Mouse (Mus musculus): Measurements from ENCODE around the gene Glis1. TPM values are rescaled to one million over a fixed set of nuclear protein-coding genes. Genes with fewer than 3 reads are reported as not detected.

Gene Glis1
- polyA plus RNA-seq, 1 experiment from 2014 or later = 1.7 TPM

GRCm38 (mm10) chr4:107435238-107435946 is 1.0 kb downstream of the Glis1 start:
- peak; percentile 36; the same call in 1 of the 2 replicates for ATAC-seq (ENCODE audit: low FRiP score)
- Histone ChIP-seq H3K9ac (peak overlapping the region; percentile 79), H3K4me3 (peak overlapping the region; percentile 67), H3K4me2 (peak overlapping the region; percentile 92), H3K36me3 (no peaks in the 10 kb centered on the region), H3K9me3 (no peaks in the 10 kb centered on the region), H3K4me1 (replicated peaks) (peaks cover 21% of the 10 kb centered on the region), H3K27me3 (peaks cover 77% of the 10 kb centered on the region), H3K27ac (no peak overlapping the region)
- under 1% methylated on average over 44 of the region's 47 CpGs for WGBS

GRCm38 (mm10) chr4:107436476-107436875 is 2.1 kb downstream of the Glis1 start:
- Histone ChIP-seq H3K27ac (no peak overlapping the region), H3K9me3 (no peaks in the 10 kb centered on the region), H3K27me3 (peaks cover 88% of the 10 kb centered on the region), H3K4me1 (replicated peaks) (peaks cover 25% of the 10 kb centered on the region), H3K4me2 (no peak overlapping the region), H3K36me3 (no peaks in the 10 kb centered on the region), H3K4me3 (no peak overlapping the region), H3K9ac (no peak overlapping the region)
- WGBS = 88% methylated on average over 7 of the region's 7 CpGs
- no peak for ATAC-seq (ENCODE audit: low FRiP score)

- no peaks in the 10 kb centered on the region for H3K36me3 ChIP-seq
- H3K9ac ChIP-seq = no peak overlapping the region
- ATAC-seq (ENCODE audit: low FRiP score) = no peak
- H3K4me1 ChIP-seq (replicated peaks) = peaks cover 31% of the 10 kb centered on the region
- H3K4me3 ChIP-seq = no peak overlapping the region
- no peak overlapping the region for H3K4me2 ChIP-seq
- no peaks in the 10 kb centered on the region for H3K9me3 ChIP-seq
- WGBS = 90% methylated on average over 8 of the region's 8 CpGs
- peaks cover 85% of the 10 kb centered on the region for H3K27me3 ChIP-seq
- H3K27ac ChIP-seq = no peak overlapping the region
Observed at GRCm38 (mm10) chr4:107438741-107439140, 4.3 kb downstream of the Glis1 start.

- no peak overlapping the region for H3K9ac ChIP-seq
- WGBS = 25% methylated on average over 13 of the region's 13 CpGs
- peaks cover 18% of the 10 kb centered on the region for H3K4me1 ChIP-seq (replicated peaks)
- ATAC-seq (ENCODE audit: low FRiP score) = no peak
- H3K4me2 ChIP-seq = peak overlapping the region; percentile 18; the same call in 1 of the 2 replicates
- H3K4me3 ChIP-seq = no peak overlapping the region
- H3K9me3 ChIP-seq = no peaks in the 10 kb centered on the region
- H3K27me3 ChIP-seq = peaks cover 82% of the 10 kb centered on the region
- no peaks in the 10 kb centered on the region for H3K36me3 ChIP-seq
- H3K27ac ChIP-seq = no peak overlapping the region
Observed at GRCm38 (mm10) chr4:107440306-107440705, 5.9 kb downstream of the Glis1 start.

GRCm38 (mm10) chr4:107442288-107442687 is 7.9 kb downstream of the Glis1 start:
- H3K27me3 ChIP-seq = peaks cover 63% of the 10 kb centered on the region
- H3K4me3 ChIP-seq = no peak overlapping the region
- no peak overlapping the region for H3K27ac ChIP-seq
- no peak overlapping the region for H3K9ac ChIP-seq
- no peaks in the 10 kb centered on the region for H3K9me3 ChIP-seq
- WGBS = 76% methylated on average over 11 of the region's 11 CpGs
- no peak overlapping the region for H3K4me2 ChIP-seq
- peaks cover 12% of the 10 kb centered on the region; the same call in 1 of the 2 replicates for H3K4me1 ChIP-seq (replicated peaks)
- no peak for ATAC-seq (ENCODE audit: low FRiP score)
- no peaks in the 10 kb centered on the region for H3K36me3 ChIP-seq

GRCm38 (mm10) chr4:107442891-107443483 is 8.6 kb downstream of the Glis1 start:
- H3K27me3 ChIP-seq = peaks cover 56% of the 10 kb centered on the region
- no peak for ATAC-seq (ENCODE audit: low FRiP score)
- no peak overlapping the region for H3K9ac ChIP-seq
- H3K27ac ChIP-seq = no peak overlapping the region
- peaks cover 12% of the 10 kb centered on the region; the same call in 1 of the 2 replicates for H3K4me1 ChIP-seq (replicated peaks)
- 37% methylated on average over 16 of the region's 16 CpGs for WGBS
- no peaks in the 10 kb centered on the region for H3K36me3 ChIP-seq
- no peaks in the 10 kb centered on the region for H3K9me3 ChIP-seq
- no peak overlapping the region for H3K4me3 ChIP-seq
- no peak overlapping the region for H3K4me2 ChIP-seq

GRCm38 (mm10) chr4:107443621-107444020 is 9.2 kb downstream of the Glis1 start:
- Histone ChIP-seq H3K27me3 (peaks cover 50% of the 10 kb centered on the region), H3K9me3 (no peaks in the 10 kb centered on the region), H3K4me1 (replicated peaks) (peaks cover 12% of the 10 kb centered on the region; the same call in 1 of the 2 replicates), H3K36me3 (no peaks in the 10 kb centered on the region), H3K27ac (no peak overlapping the region), H3K9ac (no peak overlapping the region), H3K4me2 (no peak overlapping the region), H3K4me3 (no peak overlapping the region)
- ATAC-seq (ENCODE audit: low FRiP score) = no peak
- 52% methylated on average over 11 of the region's 11 CpGs for WGBS

GRCm38 (mm10) chr4:107448481-107448880 is 14.1 kb downstream of the Glis1 start:
- Histone ChIP-seq H3K36me3 (no peaks in the 10 kb centered on the region), H3K27me3 (peaks cover 14% of the 10 kb centered on the region), H3K27ac (no peak overlapping the region), H3K4me3 (no peak overlapping the region), H3K9me3 (no peaks in the 10 kb centered on the region), H3K9ac (no peak overlapping the region), H3K4me2 (no peak overlapping the region), H3K4me1 (replicated peaks) (peaks cover 8% of the 10 kb centered on the region; the same call in 1 of the 2 replicates)
- no peak for ATAC-seq (ENCODE audit: low FRiP score)
- WGBS = 93% methylated on average over 6 of the region's 6 CpGs

- Histone ChIP-seq H3K4me2 (no peak overlapping the region), H3K27me3 (0 out of 2 replicates have a peak, but pooled peaks cover 6% of the 10 kb centered on the region), H3K4me1 (replicated peaks) (peaks cover 8% of the 10 kb centered on the region; the same call in 1 of the 2 replicates), H3K4me3 (no peak overlapping the region), H3K27ac (no peak overlapping the region), H3K9me3 (no peaks in the 10 kb centered on the region), H3K36me3 (no peaks in the 10 kb centered on the region), H3K9ac (no peak overlapping the region)
- ATAC-seq (ENCODE audit: low FRiP score) = no peak
- WGBS = 93% methylated on average over 13 of the region's 13 CpGs
Observed at GRCm38 (mm10) chr4:107449519-107449918, 15.1 kb downstream of the Glis1 start.

GRCm38 (mm10) chr4:107452266-107453015 is 18.1 kb downstream of the Glis1 start:
- Histone ChIP-seq H3K9ac (no peak overlapping the region), H3K9me3 (no peaks in the 10 kb centered on the region), H3K36me3 (no peaks in the 10 kb centered on the region), H3K4me1 (replicated peaks) (peaks cover 8% of the 10 kb centered on the region; the same call in 1 of the 2 replicates), H3K27ac (no peak overlapping the region), H3K4me3 (no peak overlapping the region), H3K27me3 (no peaks in the 10 kb centered on the region), H3K4me2 (no peak overlapping the region)
- peak; percentile 10; the same call in 1 of the 2 replicates for ATAC-seq (ENCODE audit: low FRiP score)
- WGBS = 72% methylated on average over 18 of the region's 18 CpGs

- WGBS = 58% methylated on average over 16 of the region's 16 CpGs
- peak; percentile 78 for ATAC-seq (ENCODE audit: low FRiP score)
- peak overlapping the region; percentile 44; the same call in 1 of the 2 replicates for H3K27ac ChIP-seq
- H3K9ac ChIP-seq = no peak overlapping the region
- no peak overlapping the region for H3K4me3 ChIP-seq
- H3K36me3 ChIP-seq = no peaks in the 10 kb centered on the region
- no peaks in the 10 kb centered on the region for H3K27me3 ChIP-seq
- H3K4me1 ChIP-seq (replicated peaks) = peaks cover 12% of the 10 kb centered on the region; the same call in 1 of the 2 replicates
- no peak overlapping the region for H3K4me2 ChIP-seq
- no peaks in the 10 kb centered on the region for H3K9me3 ChIP-seq
Observed at GRCm38 (mm10) chr4:107453141-107453984, 19.0 kb downstream of the Glis1 start.

All from hindbrain, embryonic 13.5 days (tissue).